Mouse (Mus musculus) cerebellum, adult 8-10 months (tissue): Measurements from ENCODE around the gene Sertad2.

Experiments
- DNase-seq: peaks from one replicate; pipeline ENCODE4 v3.0.0; 2022

Sertad2 gene

GRCm38 (mm10) chr11:20646986-20647726 is 104.1 kb downstream of the Sertad2 start:
- no peak for DNase-seq

DNA sequence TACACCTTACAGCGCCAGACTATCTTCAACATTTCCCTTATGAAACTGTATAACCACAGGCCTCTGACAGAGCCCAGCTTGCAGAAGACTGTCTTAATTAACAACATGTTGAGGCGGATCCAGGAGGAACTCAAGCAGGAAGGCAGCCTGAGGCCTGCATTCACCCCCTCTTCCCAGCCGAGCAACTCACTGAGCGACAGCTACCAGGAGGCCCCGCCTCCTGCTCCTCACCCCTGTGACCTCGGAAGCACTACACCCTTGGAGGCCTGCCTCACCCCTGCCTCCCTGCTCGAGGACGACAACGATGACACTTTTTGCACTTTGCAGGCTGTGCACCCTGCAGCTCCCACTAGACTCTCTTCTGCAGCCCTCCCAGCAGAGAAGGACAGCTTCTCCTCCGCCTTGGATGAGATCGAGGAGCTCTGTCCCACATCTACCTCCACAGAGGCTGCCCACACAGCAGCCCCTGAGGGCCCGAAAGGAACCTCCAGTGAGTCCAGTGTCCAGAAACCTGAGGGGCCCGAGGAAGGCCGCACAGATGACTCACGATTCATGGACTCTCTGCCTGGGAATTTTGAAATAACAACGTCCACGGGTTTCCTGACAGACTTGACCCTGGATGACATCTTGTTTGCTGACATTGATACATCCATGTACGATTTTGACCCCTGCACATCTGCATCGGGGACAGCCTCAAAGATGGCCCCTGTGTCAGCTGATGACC is 105.0 kb downstream of the Sertad2 start:
- DNase-seq, result no peak

GRCm38 (mm10) chr11:20649477-20649876 is 106.4 kb downstream of the Sertad2 start:
- DNase-seq, result no peak

DNA sequence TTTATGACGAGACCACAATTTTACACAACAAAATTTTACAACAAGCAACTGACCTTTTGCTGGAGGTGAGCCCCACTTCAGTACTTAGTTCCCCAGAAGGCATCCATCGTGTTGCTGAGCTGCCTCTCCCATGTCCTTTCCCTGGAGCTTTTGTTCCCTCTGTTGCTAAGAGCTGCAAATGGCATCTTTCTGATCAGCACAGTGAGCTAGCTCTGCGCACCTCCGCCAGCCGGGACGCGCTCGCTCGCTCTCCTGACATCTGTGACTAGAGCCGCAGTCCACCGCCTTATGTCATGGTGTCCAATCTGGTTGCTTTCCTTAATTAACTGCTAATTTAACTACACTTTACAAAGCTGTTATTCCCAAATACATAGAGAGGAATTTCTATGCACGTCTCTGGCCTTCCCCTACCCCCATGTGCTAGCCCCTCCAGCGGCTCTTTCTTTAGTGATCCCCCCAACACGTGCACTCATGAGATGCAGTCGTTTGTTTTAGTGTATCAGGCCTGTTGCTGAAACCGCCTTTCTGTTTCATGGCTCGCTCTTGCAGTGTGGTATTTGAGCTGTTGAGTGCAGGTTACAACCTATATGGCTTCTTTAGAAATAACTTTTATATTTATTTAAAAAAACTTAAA is 107.1 kb downstream of the Sertad2 start:
- DNase-seq, result no peak

- no peak for DNase-seq
Measured at GRCm38 (mm10) chr11:20651166-20651565, 108.1 kb downstream of the Sertad2 start.

- DNase-seq, result no peak
Measured at GRCm38 (mm10) chr11:20655795-20656710, 113.0 kb downstream of the Sertad2 start.

- no peak for DNase-seq
Measured at GRCm38 (mm10) chr11:20656711-20657057, 113.6 kb downstream of the Sertad2 start.

- DNase-seq, result no peak
Measured at GRCm38 (mm10) chr11:20659094-20659493, 116.0 kb downstream of the Sertad2 start.

- DNase-seq, result no peak
Measured at GRCm38 (mm10) chr11:20660111-20661097, 117.4 kb downstream of the Sertad2 start.

DNA sequence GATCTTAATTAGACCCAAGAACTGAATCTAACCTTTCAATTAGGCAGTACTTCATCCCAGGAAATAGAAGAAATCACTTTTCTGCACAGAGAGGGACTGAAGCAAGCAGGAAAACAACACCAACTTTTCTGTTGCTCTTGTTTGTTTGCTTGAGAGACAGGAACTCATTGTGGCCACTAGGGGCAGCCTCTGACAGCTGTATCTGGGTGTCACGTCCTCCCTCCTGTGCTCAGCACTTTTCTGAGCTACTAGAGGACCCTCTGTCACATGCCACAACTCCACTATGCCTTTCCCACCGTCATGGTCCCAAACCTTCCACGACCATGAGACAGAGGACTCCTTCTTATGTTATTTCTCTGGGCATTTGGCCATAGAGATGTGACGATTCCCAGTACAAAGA is 118.6 kb downstream of the Sertad2 start:
- no peak for DNase-seq

GRCm38 (mm10) chr11:20662811-20663210 is 119.8 kb downstream of the Sertad2 start:
- no peak for DNase-seq

- DNase-seq, result no peak
Measured at GRCm38 (mm10) chr11:20663580-20664198, 120.6 kb downstream of the Sertad2 start.

DNA sequence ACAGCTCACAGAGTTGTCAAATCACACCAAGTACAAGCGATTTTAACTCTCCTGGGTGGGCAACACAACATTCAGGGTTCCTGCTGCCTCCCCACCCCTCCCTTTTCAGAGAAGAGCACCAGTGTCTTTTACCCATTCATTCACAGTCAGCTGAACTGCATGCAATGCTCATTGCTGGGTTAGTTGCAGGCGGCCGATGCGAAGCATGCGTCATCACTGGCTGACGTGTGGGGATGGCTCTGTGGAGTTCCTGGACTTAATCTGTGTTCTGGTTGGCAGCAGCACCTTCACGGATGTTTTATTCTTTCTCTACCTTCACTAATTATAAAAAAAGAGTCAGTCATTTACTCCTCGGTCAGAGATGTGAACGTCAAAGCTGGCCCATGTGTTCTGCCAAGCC is 121.8 kb downstream of the Sertad2 start:
- DNase-seq, result no peak

GRCm38 (mm10) chr11:20671789-20672392 is 128.8 kb downstream of the Sertad2 start:
- no peak for DNase-seq

- no peak for DNase-seq
Measured at GRCm38 (mm10) chr11:20672513-20672912, 129.5 kb downstream of the Sertad2 start.

DNA sequence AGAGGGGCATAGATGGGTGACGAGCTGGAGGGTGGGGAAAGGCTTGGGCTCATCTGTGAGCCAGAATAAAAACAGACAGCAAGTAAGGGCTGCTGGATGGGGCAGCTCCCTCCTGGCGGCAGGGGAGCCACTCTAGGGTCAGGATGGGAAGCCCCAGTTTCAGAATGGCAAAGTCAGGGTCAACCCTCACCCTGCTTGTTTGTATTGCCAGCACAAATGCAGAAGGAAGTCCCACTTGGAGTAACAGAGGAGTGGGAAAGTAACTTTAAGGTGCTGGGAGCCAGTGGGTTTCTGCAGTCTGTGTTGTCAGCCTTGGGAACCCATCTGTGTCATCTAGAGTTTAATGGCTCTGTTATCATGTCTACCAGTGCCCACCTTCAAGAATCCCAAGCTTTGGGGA is 136.3 kb downstream of the Sertad2 start:
- no peak for DNase-seq

DNA sequence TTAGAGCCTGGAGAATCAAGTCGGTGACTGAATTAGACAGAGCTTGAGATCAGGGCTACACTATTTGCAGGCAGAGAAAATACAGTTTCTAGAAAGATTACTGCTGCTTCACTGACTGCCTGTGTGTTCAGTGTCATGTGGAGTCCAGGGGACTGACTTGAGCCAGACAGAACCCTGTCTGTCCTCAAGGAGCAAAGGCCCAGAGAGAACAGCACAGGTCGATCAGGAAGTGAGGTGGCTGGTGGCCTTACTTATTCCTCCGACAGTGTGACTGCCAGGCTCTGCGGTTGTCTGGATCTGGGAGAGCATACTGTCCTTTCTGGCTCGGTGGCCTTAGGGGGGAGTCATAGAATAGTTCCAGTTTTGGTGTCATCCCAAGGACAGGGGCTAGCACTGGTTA is 137.7 kb downstream of the Sertad2 start:
- DNase-seq, result no peak

DNA sequence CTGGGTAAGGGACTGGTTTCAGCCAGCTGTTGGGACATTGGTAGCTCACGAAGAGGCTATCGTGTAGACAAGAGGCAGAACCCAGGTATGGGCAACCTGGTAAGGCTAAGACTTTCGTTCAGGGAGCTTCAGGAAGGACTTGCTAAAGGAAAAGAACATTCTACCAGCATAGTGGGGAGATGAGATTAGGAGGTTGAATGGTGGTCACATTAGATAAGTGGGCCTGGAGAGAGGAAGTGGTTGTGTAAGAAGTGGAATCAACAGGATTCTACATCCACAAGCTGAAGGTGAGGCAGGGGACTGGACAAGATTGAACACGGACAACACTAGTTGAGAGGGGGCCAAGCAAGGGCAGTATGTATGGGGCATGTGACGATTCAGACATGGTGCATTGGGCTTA is 138.6 kb downstream of the Sertad2 start:
- DNase-seq, result no peak

- peak; percentile 57 for DNase-seq
Measured at GRCm38 (mm10) chr11:20691000-20691399, 147.9 kb downstream of the Sertad2 start.
